Mouse (Mus musculus): ENCODE measurements around the gene Sulf2. TPM values are rescaled to one million over a fixed set of nuclear protein-coding genes. Genes with fewer than 3 reads are reported as not detected.

Sulf2 gene
- polyA plus RNA-seq, 1 experiment, result 234 TPM

DNA sequence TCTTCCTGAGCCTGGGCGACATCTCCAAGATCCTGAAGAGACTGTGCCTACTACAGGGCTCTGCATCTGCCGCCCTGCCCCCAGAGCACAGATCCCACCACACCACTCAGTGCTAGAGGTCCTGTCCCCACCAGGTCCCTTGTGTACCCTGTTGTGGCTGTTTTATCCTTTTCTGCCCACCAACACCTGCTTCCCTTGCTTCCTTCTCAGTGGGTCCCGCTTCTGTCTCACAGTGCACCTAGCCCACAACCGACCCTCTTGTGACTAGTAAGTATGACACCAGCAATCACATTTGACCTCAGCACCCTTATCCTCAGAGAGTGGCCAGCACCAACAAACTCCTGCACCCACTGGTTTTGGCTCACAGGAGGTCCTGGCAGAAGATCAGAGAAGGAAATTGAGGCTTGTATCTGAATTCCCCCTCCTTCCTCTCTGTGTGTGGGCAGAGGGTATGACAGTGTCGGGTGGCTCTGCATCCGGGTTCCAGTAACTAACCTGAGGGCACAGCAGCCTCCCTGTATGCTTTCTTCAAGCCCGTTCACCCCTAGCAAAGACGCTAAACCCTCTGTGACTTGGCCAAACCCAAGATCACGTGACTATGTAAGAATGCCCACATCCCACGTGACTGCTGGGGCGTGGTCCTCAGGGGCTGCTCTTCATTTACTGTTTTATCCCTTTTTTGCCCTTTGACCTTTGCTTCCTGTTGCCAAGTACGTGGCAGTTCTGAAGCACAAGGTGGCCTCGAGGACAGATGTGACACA lies 29.8 kb downstream of the Sulf2 start:
- TF ChIP-seq CTCF (IDR thresholded peaks at IDR 0.05; ENCODE audit: borderline replicate concordance, insufficient read depth, low read length), result no peak
- TF ChIP-seq POLR2A (IDR thresholded peaks at IDR 0.05; ENCODE audit: low read depth, low read length), result no peak
- H3K4me1 ChIP-seq (ENCODE audit: control insufficient read depth, insufficient read depth, low read length), result no peaks in the 10 kb centered on the region
- no peak overlapping the region for H3K4me3 ChIP-seq (ENCODE audit: insufficient read depth, low read length)
- H3K27ac ChIP-seq (ENCODE audit: insufficient read depth, low read length), result no peak overlapping the region

DNA sequence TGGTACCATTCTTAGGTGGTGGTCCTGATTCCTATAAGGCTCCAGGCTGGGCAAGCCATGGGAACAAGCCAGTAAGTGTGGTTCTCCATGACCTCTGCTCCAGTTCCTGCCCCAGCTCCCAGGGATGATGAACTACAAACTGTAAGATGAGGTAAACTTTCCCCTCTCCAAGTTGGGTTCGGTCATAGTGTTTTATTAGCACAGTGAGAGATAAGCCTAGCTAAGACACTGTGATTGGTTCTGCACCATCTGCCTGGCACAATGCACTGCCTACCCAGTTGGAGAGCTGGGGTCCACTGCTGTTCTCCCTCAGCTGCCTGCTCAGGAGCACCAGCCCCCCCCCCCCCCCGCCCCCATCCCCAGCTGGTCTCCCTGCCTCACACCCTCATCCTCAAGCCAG lies 30.4 kb downstream of the Sulf2 start:
- no peak overlapping the region for H3K27ac ChIP-seq (ENCODE audit: insufficient read depth, low read length)
- H3K4me1 ChIP-seq (ENCODE audit: control insufficient read depth, insufficient read depth, low read length), result no peaks in the 10 kb centered on the region; the same call in 1 of the 2 replicates
- TF ChIP-seq POLR2A (IDR thresholded peaks at IDR 0.05; ENCODE audit: low read depth, low read length) (no peak), CTCF (IDR thresholded peaks at IDR 0.05; ENCODE audit: borderline replicate concordance, insufficient read depth, low read length) (no peak)
- H3K4me3 ChIP-seq (ENCODE audit: insufficient read depth, low read length), result no peak overlapping the region

DNA sequence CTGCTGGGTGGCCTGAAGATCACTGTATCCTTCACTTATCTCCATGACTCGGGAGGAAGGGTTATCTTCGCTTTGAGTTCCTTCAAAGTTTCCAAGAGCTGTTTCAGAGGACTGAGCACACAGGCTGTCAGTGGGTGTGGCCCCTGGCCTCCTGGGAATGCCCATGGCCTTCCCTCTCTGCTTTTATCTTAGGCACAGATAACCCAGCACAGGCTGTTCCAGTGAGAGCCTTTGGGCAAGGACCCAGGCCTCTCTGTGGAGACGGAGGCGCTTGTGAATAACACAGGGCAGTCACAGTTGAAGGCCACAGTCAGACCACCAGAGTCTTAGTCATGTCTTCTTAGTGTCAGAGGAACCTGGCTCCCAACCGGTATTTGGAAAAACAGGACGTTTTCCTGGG lies 32.7 kb downstream of the Sulf2 start:
- Histone ChIP-seq H3K4me3 (ENCODE audit: insufficient read depth, low read length) (no peak overlapping the region), H3K27ac (ENCODE audit: insufficient read depth, low read length) (no peak overlapping the region), H3K4me1 (ENCODE audit: control insufficient read depth, insufficient read depth, low read length) (no peaks in the 10 kb centered on the region; the same call in 1 of the 2 replicates)
- TF ChIP-seq POLR2A (IDR thresholded peaks at IDR 0.05; ENCODE audit: low read depth, low read length) (no peak), CTCF (IDR thresholded peaks at IDR 0.05; ENCODE audit: borderline replicate concordance, insufficient read depth, low read length) (no peak)

DNA sequence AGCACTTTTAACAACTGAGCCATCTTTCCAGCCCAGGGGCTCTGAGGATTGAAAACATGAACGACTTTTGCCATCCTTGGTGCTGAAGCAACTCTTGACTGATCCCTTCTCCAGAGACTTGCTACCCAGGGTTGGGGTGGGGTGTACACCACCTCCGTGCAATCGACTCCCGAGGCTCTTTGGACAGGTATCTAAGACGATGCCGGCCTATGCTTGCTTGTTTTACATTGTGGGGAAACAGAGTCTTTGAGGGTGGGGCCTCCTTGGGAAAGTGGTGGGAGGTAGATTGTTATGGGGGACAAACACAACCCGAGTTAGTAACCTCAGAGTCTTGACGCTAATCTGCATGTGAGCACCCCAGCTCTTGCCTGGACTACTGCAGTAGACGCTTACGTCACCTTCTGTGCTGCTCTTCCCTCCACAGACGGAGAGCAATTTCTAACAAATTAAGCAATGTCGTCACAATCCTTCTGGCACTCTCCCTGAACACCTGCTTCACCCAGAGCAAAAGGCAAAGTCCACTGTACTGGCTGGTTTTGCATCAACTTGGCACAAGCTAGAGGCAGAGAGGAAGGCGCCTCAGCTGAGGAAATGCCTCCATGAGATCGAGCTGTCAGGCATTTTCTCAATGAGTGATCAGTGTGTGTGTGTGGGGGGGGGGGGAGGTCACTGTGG lies 33.6 kb downstream of the Sulf2 start:
- Histone ChIP-seq H3K27ac (ENCODE audit: insufficient read depth, low read length) (no peak overlapping the region), H3K4me3 (ENCODE audit: insufficient read depth, low read length) (no peak overlapping the region), H3K4me1 (ENCODE audit: control insufficient read depth, insufficient read depth, low read length) (no peaks in the 10 kb centered on the region; the same call in 1 of the 2 replicates)
- TF ChIP-seq CTCF (IDR thresholded peaks at IDR 0.05; ENCODE audit: borderline replicate concordance, insufficient read depth, low read length) (no peak), POLR2A (IDR thresholded peaks at IDR 0.05; ENCODE audit: low read depth, low read length) (no peak)

DNA sequence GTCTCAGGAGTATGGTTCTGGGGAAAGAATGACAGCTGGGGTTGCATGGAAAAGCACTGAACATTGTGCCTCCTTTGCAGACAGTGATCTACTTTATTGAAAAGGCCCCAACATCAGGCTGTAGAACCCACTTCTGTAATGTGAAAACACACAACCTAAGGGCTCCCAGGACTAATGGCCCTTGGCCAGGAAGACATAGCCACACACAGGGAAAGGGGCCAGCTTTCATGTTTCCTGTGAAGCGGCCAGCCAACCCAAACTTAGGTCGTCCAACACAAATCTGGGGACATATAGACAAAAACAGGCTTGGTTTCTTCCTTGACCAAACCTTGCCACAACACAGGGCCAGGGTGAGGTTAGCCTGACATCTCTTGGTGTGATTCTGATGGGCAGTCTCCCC lies 35.5 kb downstream of the Sulf2 start:
- no peaks in the 10 kb centered on the region; the same call in 1 of the 2 replicates for H3K4me1 ChIP-seq (ENCODE audit: control insufficient read depth, insufficient read depth, low read length)
- no peak for TF ChIP-seq CTCF (IDR thresholded peaks at IDR 0.05; ENCODE audit: borderline replicate concordance, insufficient read depth, low read length)
- no peak for TF ChIP-seq POLR2A (IDR thresholded peaks at IDR 0.05; ENCODE audit: low read depth, low read length)
- no peak overlapping the region for H3K4me3 ChIP-seq (ENCODE audit: insufficient read depth, low read length)
- H3K27ac ChIP-seq (ENCODE audit: insufficient read depth, low read length), result no peak overlapping the region

DNA sequence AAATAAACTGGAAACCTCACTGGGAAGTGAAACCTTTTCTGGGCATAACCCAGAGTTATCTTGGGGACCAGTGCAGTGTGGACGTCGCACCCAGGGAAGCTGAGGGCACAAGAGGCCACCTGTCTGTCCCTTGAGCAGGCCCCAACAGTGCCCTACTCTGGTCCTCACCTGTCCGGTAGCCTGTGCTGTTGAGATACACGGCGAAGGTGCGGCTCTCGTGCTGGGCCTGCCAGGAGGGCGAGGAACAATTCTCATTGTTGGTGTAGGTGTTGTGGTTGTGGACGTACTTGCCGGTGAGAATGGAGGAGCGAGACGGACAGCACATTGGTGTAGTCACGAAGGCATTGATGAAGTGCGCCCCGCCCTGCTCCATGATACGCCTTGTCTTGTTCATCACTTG lies 38.8 kb downstream of the Sulf2 start:
- Histone ChIP-seq H3K4me1 (ENCODE audit: control insufficient read depth, insufficient read depth, low read length) (no peaks in the 10 kb centered on the region; the same call in 1 of the 2 replicates), H3K4me3 (ENCODE audit: insufficient read depth, low read length) (no peak overlapping the region), H3K27ac (ENCODE audit: insufficient read depth, low read length) (no peak overlapping the region)
- no peak for TF ChIP-seq CTCF (IDR thresholded peaks at IDR 0.05; ENCODE audit: borderline replicate concordance, insufficient read depth, low read length)
- no peak for TF ChIP-seq POLR2A (IDR thresholded peaks at IDR 0.05; ENCODE audit: low read depth, low read length)

DNA sequence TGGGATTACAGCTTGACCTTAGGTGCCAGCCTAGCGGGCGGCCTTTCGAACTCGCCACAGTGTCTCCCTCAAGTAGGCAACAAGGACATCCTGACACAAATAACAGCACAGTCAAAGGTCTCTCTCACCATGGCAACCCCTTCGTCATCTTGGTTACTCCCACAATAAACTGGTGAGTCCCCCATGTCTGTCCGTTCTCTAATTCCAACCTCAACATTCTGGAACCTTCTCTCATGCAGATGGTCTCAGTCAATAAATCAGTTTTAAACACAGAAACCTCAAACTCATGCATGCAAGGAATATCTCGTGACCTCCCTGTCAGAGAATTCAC lies 39.2 kb downstream of the Sulf2 start:
- Histone ChIP-seq H3K4me3 (ENCODE audit: insufficient read depth, low read length) (no peak overlapping the region), H3K27ac (ENCODE audit: insufficient read depth, low read length) (no peak overlapping the region), H3K4me1 (ENCODE audit: control insufficient read depth, insufficient read depth, low read length) (no peaks in the 10 kb centered on the region; the same call in 1 of the 2 replicates)
- TF ChIP-seq POLR2A (IDR thresholded peaks at IDR 0.05; ENCODE audit: low read depth, low read length), result no peak
- no peak for TF ChIP-seq CTCF (IDR thresholded peaks at IDR 0.05; ENCODE audit: borderline replicate concordance, insufficient read depth, low read length)

DNA sequence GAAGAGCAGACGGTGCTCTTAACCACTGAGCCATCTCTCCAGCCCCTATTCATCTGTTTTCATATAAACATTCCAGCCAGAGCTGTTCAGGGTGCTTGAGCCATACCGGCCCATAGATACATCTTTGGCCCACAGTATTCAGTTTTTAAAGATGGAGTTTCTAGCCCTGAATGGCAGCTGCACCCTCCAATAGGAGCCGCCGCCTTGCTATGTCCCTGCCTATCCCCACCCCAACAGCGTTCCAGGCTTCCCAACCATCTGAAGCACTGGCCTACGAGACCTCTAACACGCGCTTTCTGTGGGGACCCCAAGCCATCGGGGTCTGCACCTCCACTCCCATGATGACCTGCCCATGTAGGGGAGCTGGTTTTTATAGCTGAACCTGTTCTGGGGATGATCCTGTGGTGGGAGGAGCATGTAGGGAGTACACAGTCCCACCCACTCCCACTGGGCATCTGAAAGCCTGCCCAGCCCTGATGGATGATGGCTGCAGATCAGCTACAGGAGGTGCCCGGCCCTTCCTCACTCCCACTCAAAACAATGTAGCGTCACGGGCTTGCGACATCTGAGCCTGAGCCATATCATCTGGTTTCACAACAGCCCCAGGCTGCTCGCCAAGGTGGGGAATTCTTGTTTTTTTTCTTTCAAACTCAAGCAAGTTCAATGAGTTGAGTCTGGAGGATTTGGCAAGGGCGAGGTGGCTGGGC lies 39.7 kb downstream of the Sulf2 start:
- Histone ChIP-seq H3K27ac (ENCODE audit: insufficient read depth, low read length) (no peak overlapping the region), H3K4me1 (ENCODE audit: control insufficient read depth, insufficient read depth, low read length) (no peaks in the 10 kb centered on the region; the same call in 1 of the 2 replicates), H3K4me3 (ENCODE audit: insufficient read depth, low read length) (no peak overlapping the region)
- TF ChIP-seq POLR2A (IDR thresholded peaks at IDR 0.05; ENCODE audit: low read depth, low read length) (no peak), CTCF (IDR thresholded peaks at IDR 0.05; ENCODE audit: borderline replicate concordance, insufficient read depth, low read length) (no peak)

DNA sequence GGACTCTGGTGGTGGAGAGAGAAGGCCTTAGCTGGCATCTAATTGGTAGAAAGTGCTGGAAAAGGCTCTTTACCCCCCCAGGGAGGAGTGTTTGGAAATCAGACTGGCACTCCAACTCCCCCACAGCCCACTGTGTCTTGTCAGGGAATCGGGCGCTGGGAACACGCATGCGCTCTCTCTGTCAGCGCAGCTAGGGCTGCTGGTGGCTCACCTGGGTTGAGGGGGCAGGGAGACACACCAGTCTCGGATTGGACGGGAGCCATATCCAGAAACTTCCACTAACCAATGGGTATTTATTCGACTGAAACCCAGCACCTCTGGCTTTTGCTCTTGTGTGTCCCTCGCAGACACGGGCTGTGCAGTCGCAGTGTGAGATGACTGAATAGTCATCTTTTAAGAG lies 42.5 kb downstream of the Sulf2 start:
- H3K4me3 ChIP-seq (ENCODE audit: insufficient read depth, low read length), result no peak overlapping the region
- no peak overlapping the region for H3K27ac ChIP-seq (ENCODE audit: insufficient read depth, low read length)
- TF ChIP-seq CTCF (IDR thresholded peaks at IDR 0.05; ENCODE audit: borderline replicate concordance, insufficient read depth, low read length) (no peak), POLR2A (IDR thresholded peaks at IDR 0.05; ENCODE audit: low read depth, low read length) (no peak)
- H3K4me1 ChIP-seq (ENCODE audit: control insufficient read depth, insufficient read depth, low read length), result no peaks in the 10 kb centered on the region
